Mouse (Mus musculus): ENCODE measurements at regions not wholly inside any gene's neighbourhood (a gene's known extent, or its start where the extent isn't known, plus 50 kb on each side); places are given as distances from the start of the nearest gene placed in this dataset.

GRCm38 (mm10) chr15:62144776-62145564 lies 1222.2 kb upstream of the A1bg start:
- DNase-seq: no peak

- DNase-seq: no peak
These were observed 1217.0 kb upstream of the A1bg start for GRCm38 (mm10) chr15:62139859-62140258.

DNA sequence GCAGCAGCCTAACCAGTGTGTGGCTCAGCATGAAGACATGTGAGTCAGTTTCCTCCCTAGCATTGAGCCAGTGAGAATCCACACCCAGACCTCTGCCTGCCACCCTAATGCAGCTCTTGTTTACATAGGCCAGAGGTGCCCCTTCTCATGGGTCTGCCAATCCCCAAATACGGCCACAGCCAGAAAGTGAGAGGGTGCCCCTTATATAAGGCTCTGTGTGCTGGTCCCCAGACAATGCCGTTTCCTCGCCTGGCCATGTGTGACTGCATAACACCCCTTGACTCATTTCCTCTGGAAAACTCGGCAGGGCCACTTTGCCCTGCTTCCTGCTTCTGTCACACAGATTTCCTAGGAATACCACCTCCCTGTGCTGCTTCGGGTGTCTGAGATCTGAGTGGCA lies 1216.4 kb upstream of the A1bg start:
- no peak for DNase-seq

DNA sequence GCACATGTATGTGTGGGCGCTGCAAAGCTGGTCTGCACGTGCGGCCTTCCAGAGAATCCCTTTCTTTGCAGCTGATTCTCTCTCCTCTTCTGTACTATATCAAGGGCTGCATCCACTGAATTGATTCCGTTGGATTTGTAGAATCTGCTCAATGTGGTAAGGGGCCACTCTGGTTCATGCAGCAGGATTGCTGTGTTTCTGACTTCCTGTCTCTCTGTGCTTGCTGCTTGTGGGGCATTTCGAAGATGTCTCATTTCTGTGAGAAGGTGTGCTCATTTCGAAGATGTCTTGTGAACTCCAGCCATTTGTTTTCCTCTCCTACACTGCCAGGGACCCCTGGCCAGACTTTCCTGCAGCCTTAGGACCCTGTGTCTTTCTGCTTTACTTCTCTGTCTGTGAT lies 1215.9 kb upstream of the A1bg start:
- DNase-seq: no peak

DNA sequence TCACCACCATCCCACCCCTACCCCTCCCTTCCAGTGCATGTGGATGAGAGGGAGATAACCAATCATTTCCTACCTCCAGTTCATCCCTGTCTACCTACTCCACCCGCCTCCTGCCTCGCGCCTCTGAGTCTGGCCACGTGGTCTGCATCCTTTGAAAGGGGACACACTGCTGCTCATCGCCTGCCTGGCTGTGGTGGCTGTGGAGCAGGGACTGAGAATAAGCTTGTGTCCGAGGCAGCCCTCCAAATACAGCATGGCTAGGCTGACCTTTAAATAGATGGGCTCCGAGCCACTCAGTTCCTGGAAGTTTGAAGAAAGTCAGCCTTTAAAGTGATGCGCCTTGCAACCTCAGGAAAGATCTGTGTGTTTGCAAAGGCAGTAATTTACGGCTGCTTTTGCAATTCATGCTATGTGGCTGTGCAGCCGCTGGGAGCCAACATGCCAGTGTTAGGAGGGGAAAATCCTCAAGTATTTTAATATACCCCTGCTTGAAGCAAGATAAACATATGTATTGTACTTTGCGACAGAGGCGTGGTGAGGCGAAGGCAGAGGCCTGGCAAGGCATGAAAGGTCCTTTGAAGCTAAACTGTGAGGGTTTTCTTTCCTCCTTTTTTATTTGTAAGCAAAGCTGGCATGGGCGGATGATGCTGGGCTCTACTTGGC lies 1214.3 kb upstream of the A1bg start:
- no peak for DNase-seq

DNA sequence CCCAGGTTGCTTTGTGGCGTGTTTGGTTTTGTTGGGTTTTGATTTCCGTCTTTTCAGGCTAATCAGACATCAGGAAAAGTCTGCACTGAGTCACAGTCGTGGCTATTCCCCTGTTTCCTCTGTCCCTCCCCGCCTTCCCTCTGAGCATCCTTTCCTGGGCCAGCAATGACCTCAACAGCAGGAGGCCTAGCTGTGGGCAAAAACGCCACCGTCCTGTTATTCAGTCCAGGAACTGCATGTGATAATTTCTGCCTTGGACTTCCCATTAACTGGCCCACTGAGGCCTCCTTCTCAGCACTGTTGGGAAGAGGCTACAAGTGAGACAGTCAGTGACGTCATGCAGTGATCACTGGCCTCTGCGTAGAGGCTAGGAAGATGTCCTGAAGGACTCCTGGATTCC lies 1212.0 kb upstream of the A1bg start:
- no peak for DNase-seq

- DNase-seq: no peak
These were observed 1211.5 kb upstream of the A1bg start for GRCm38 (mm10) chr15:62134308-62134707.

GRCm38 (mm10) chr15:62132895-62133294 lies 1210.1 kb upstream of the A1bg start:
- no peak for DNase-seq

GRCm38 (mm10) chr15:62131686-62132085 lies 1208.9 kb upstream of the A1bg start:
- no peak for DNase-seq

GRCm38 (mm10) chr15:62130530-62130929 lies 1207.7 kb upstream of the A1bg start:
- no peak for DNase-seq

- no peak for DNase-seq
These were observed 1205.9 kb upstream of the A1bg start for GRCm38 (mm10) chr15:62128546-62129212.

- no peak for DNase-seq
These were observed 1204.9 kb upstream of the A1bg start for GRCm38 (mm10) chr15:62127602-62128158.

- DNase-seq: no peak
These were observed 1202.9 kb upstream of the A1bg start for GRCm38 (mm10) chr15:62125718-62126117.

GRCm38 (mm10) chr15:62123756-62124155 lies 1200.9 kb upstream of the A1bg start:
- DNase-seq: no peak

- DNase-seq: no peak
These were observed 1199.6 kb upstream of the A1bg start for GRCm38 (mm10) chr15:62122265-62123023.

DNA sequence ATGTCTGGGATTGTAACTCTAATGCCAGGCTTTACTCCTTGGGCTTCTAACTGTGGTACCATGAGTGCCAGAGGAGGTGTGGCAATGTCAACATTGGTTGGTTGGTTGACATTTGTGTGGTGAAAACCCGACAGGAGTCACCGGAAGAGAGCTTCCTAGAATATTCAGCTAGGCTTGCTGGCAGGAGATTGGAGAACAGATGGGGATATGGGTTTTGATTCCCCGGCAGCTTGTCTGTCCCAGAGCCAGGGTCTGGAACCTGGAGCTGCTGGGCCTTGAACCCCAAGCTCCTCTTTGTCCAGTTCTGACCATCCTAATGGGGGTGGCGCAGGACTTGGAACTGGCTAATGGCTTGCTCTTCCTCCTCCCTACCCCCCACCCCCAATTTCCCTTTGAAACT lies 1198.9 kb upstream of the A1bg start:
- no peak for DNase-seq

- no peak for DNase-seq
These were observed 1197.9 kb upstream of the A1bg start for GRCm38 (mm10) chr15:62120735-62121134.

DNA sequence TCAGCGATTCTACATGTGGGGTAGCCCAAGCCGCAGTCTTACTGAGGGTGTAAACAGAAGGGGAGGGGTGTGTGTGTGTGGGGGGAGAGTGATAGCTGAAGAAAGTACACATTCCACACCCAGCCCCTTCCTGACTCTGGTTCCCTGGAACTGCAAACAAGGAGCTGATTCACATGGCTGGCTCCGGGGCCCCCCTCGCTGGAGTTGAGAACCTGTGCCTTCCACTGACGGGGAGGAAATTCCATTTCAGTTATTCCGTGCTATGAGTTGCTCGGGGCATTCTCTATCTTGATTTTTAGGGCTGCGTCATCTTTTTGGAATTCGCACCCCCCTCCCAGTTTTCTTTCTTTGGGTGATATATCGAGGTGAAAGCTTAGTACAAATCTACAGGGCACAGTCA lies 1196.2 kb upstream of the A1bg start:
- no peak for DNase-seq

DNA sequence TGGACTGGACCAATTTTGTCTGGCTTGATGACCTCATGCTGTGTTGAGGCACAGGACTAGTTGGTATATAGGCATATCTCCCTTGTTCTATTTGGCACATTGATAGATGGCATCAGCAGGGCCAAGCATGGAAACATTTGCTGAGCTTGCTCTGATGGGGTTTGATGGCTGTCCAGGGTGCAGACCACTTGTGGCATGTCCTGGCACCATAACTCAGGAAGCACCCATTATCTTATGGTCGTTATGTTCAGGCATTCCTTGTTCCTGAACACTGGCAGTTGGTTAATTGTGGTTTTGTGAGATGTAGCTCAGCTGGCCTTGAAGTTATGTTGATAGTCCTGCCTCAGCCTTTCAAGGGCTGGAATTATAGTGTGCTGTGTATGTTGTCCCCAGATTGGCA lies 1193.4 kb upstream of the A1bg start:
- DNase-seq: no peak

DNA sequence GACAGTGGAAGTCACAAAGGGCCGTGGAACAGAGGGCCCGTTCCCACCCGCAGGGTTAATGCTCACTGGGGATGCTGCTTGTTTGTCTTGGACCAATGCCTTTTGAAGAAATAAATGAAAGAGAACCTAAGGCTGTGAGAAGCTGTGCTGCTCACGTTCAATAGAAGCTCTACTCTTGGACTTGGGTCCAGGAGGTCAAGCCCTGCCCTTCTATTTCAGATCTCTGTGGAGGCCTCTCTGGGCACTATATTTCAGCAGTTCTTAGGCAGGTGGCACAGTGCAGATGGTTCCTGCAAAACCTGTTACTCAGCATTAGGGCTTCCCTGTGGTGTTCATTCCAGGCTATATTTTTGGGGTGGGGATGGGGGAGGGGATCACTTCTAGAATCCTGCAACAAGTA lies 1192.0 kb upstream of the A1bg start:
- no peak for DNase-seq

- no peak for DNase-seq
These were observed 1189.3 kb upstream of the A1bg start for GRCm38 (mm10) chr15:62112151-62112550.

DNA sequence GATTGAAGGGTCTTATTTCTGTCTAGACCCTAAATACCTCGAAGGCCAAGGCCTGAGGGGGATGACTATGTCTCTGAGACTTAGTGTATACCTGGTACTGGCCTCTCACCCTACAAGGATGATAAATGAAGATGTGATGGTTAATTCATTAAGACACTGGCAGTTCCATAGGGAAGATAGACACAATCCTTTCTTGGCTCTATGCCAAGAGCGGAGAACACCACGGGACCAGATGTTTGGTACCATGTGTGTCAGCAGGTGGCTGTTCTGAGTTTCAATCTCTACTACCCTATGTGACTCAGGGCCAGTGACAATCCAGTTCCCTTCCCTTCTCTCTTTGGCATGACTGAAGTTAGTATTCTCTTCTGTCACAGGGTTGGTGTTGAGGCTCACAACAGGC lies 1185.2 kb upstream of the A1bg start:
- DNase-seq: no peak

DNA sequence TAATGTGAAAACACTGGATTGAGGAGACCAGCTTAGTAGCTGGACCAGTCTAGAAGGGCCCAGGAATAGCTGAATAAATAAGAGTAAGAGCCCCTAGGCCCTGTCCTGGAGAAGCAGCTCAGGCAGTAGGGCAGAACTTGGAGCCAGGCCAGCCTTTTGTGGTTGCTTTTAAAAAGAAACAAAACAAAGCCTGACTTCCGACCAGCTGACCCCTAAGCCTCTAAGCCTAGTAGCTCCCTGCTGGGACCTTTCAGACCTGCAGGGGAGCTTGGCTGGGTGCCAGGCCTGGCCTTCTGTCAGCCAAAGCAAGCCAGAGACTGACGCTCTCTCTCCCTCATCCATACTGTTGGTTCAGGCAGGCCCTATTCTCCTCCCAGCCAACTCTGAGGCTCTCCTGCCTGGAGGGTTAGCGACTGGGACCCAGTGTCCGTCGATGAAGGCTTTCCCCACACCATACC lies 1183.7 kb upstream of the A1bg start:
- peak; percentile 56 to 69 for DNase-seq

All from cerebellum, adult 18-20 months (tissue).